Mouse (Mus musculus): ENCODE data around the gene Acadsb. TPM values are rescaled to one million over a fixed set of nuclear protein-coding genes. Genes with fewer than 3 reads are reported as not detected.
"Not testable (repeated sequence)": the region's sequence is repeated elsewhere in the genome, so short reads cannot be mapped to it uniquely, and the experiment has no call there.

Gene Acadsb
- polyA plus RNA-seq, 1 experiment from 2014 or later, result 91.3 TPM

GRCm38 (mm10) chr7:131409321-131409987 lies 947 bp upstream of the Acadsb start:
- Histone ChIP-seq H3K9ac (peak overlapping the region; percentile 90), H3K27ac (no peak overlapping the region), H3K4me2 (replicated peaks) (peak overlapping the region; percentile 61), H3K4me1 (replicated peaks; ENCODE audit: control insufficient read depth, insufficient read depth, low read length) (peaks cover 28% of the 10 kb centered on the region), H3K4me3 (replicated peaks; ENCODE audit: low read length) (peak overlapping the region; percentile 90), H3K36me3 (replicated peaks; ENCODE audit: control insufficient read depth, insufficient read depth) (no peaks in the 10 kb centered on the region; the same call in 1 of the 2 replicates), H3K9me3 (ENCODE audit: control insufficient read depth, low read length) (no peaks in the 10 kb centered on the region), H3K27me3 (ENCODE audit: control insufficient read depth, insufficient read depth, low read length) (no peaks in the 10 kb centered on the region)
- no peak for DNase-seq (ENCODE audit: low spot score)
- 8% methylated on average over 16 of the region's 16 CpGs for WGBS
- ATAC-seq (ENCODE audit: low FRiP score), result 0 out of 2 replicates have a peak, but pooled peaks have one; percentile 15

DNA sequence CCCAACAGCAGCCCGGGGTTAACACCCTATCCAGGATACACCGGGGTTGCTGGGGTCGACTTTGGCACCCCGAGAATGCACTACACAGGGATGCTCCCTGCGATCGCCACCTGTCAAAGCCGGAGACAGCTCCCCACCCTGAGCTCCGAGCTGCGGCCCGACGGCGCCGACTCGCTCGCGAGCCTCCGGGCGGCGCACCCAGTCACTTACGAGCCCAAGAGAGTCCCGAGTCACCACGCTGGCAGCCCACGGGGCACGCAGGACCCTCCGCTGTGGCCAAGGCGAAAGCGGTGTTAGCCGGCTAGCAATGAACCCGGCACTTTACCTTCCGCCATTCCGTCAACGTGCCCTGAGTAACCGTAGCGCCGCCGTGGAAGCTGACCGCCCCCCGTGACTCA lies 414 bp upstream of the Acadsb start:
- Histone ChIP-seq H3K36me3 (replicated peaks; ENCODE audit: control insufficient read depth, insufficient read depth) (no peaks in the 10 kb centered on the region; the same call in 1 of the 2 replicates), H3K4me1 (replicated peaks; ENCODE audit: control insufficient read depth, insufficient read depth, low read length) (peaks cover 28% of the 10 kb centered on the region), H3K9me3 (ENCODE audit: control insufficient read depth, low read length) (no peaks in the 10 kb centered on the region), H3K27ac (peak overlapping the region; percentile 79), H3K27me3 (ENCODE audit: control insufficient read depth, insufficient read depth, low read length) (no peaks in the 10 kb centered on the region), H3K9ac (peak overlapping the region; percentile 90), H3K4me3 (replicated peaks; ENCODE audit: low read length) (peak overlapping the region; percentile 90), H3K4me2 (replicated peaks) (peak overlapping the region; percentile 61)
- DNase-seq (ENCODE audit: low spot score), result no peak
- 0% methylated on average over 37 of the region's 38 CpGs for WGBS
- ATAC-seq (ENCODE audit: low FRiP score), result peak; percentile 78

- Histone ChIP-seq H3K27me3 (ENCODE audit: control insufficient read depth, insufficient read depth, low read length) (no peaks in the 10 kb centered on the region), H3K36me3 (replicated peaks; ENCODE audit: control insufficient read depth, insufficient read depth) (no peaks in the 10 kb centered on the region; the same call in 1 of the 2 replicates), H3K27ac (no peak overlapping the region), H3K4me1 (replicated peaks; ENCODE audit: control insufficient read depth, insufficient read depth, low read length) (peaks cover 28% of the 10 kb centered on the region), H3K4me3 (replicated peaks; ENCODE audit: low read length) (peak overlapping the region; percentile 90), H3K9me3 (ENCODE audit: control insufficient read depth, low read length) (no peaks in the 10 kb centered on the region), H3K9ac (peak overlapping the region; percentile 90), H3K4me2 (replicated peaks) (peak overlapping the region; percentile 61)
- DNase-seq (ENCODE audit: low spot score) (no peak), ATAC-seq (ENCODE audit: low FRiP score) (no peak)
- 60% methylated on average over 10 of the region's 10 CpGs for WGBS
Measured at GRCm38 (mm10) chr7:131411221-131411940, 980 bp downstream of the Acadsb start.

DNA sequence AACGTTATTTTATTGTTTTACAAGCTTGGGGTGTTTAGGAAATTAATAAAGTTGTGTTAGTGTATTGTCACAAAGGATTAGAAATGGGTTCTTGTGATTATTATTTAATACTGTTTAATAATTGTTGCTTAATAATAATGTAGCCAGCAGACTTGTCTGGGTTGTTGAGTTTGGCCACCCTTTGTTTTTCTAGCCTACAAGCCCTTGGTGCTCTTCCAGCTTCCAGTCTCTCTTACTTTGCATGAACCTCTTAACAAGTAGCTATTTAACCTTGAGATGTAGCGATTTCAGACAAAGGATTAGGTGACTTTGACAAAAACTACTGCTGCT lies 1.5 kb downstream of the Acadsb start:
- Histone ChIP-seq H3K4me1 (replicated peaks; ENCODE audit: control insufficient read depth, insufficient read depth, low read length) (peaks cover 28% of the 10 kb centered on the region), H3K36me3 (replicated peaks; ENCODE audit: control insufficient read depth, insufficient read depth) (no peaks in the 10 kb centered on the region; the same call in 1 of the 2 replicates), H3K4me2 (replicated peaks) (peak overlapping the region; percentile 61), H3K4me3 (replicated peaks; ENCODE audit: low read length) (peak overlapping the region; percentile 90; the same call in 1 of the 2 replicates), H3K27ac (no peak overlapping the region), H3K9ac (no peak overlapping the region), H3K27me3 (ENCODE audit: control insufficient read depth, insufficient read depth, low read length) (no peaks in the 10 kb centered on the region), H3K9me3 (ENCODE audit: control insufficient read depth, low read length) (no peaks in the 10 kb centered on the region)
- ATAC-seq (ENCODE audit: low FRiP score) (no peak), DNase-seq (ENCODE audit: low spot score) (no peak)
- 66% methylated on average over 2 of the region's 2 CpGs for WGBS

- not testable (repeated sequence) for H3K4me3 ChIP-seq (replicated peaks; ENCODE audit: low read length); ATAC-seq (ENCODE audit: low FRiP score); H3K27ac ChIP-seq; DNase-seq (ENCODE audit: low spot score); H3K9me3 ChIP-seq (ENCODE audit: control insufficient read depth, low read length); H3K27me3 ChIP-seq (ENCODE audit: control insufficient read depth, insufficient read depth, low read length); H3K4me2 ChIP-seq (replicated peaks); H3K4me1 ChIP-seq (replicated peaks; ENCODE audit: control insufficient read depth, insufficient read depth, low read length); H3K9ac ChIP-seq; H3K36me3 ChIP-seq (replicated peaks; ENCODE audit: control insufficient read depth, insufficient read depth)
Measured at GRCm38 (mm10) chr7:131416742-131417141, 6.3 kb downstream of the Acadsb start.

GRCm38 (mm10) chr7:131417605-131418004 lies 7.2 kb downstream of the Acadsb start:
- H3K36me3 ChIP-seq (replicated peaks; ENCODE audit: control insufficient read depth, insufficient read depth), result no peaks in the 10 kb centered on the region

GRCm38 (mm10) chr7:131424912-131425311 lies 14.5 kb downstream of the Acadsb start:
- H3K9ac ChIP-seq, result no peak overlapping the region
- no peaks in the 10 kb centered on the region for H3K9me3 ChIP-seq (ENCODE audit: control insufficient read depth, low read length)
- H3K4me2 ChIP-seq (replicated peaks), result no peak overlapping the region
- H3K27ac ChIP-seq, result no peak overlapping the region
- peaks cover 46% of the 10 kb centered on the region for H3K36me3 ChIP-seq (replicated peaks; ENCODE audit: control insufficient read depth, insufficient read depth)
- 87% methylated on average over 2 of the region's 2 CpGs for WGBS
- H3K4me3 ChIP-seq (replicated peaks; ENCODE audit: low read length), result no peak overlapping the region
- no peaks in the 10 kb centered on the region for H3K27me3 ChIP-seq (ENCODE audit: control insufficient read depth, insufficient read depth, low read length)
- DNase-seq (ENCODE audit: low spot score), result no peak
- no peak for ATAC-seq (ENCODE audit: low FRiP score)
- H3K4me1 ChIP-seq (replicated peaks; ENCODE audit: control insufficient read depth, insufficient read depth, low read length), result no peaks in the 10 kb centered on the region

More at GRCm38 (mm10) chr7:131417605-131418004, 7.2 kb downstream of the Acadsb start:
- H3K4me1 ChIP-seq (replicated peaks; ENCODE audit: control insufficient read depth, insufficient read depth, low read length), result peaks cover under 1% of the 10 kb centered on the region; the same call in 1 of the 2 replicates
- no peaks in the 10 kb centered on the region for H3K27me3 ChIP-seq (ENCODE audit: control insufficient read depth, insufficient read depth, low read length)
- ATAC-seq (ENCODE audit: low FRiP score) (no peak), DNase-seq (ENCODE audit: low spot score) (no peak)
- no peak overlapping the region for H3K9ac ChIP-seq
- H3K9me3 ChIP-seq (ENCODE audit: control insufficient read depth, low read length), result no peaks in the 10 kb centered on the region
- no peak overlapping the region for H3K4me3 ChIP-seq (replicated peaks; ENCODE audit: low read length)
- no peak overlapping the region for H3K27ac ChIP-seq
- H3K4me2 ChIP-seq (replicated peaks), result no peak overlapping the region

DNA sequence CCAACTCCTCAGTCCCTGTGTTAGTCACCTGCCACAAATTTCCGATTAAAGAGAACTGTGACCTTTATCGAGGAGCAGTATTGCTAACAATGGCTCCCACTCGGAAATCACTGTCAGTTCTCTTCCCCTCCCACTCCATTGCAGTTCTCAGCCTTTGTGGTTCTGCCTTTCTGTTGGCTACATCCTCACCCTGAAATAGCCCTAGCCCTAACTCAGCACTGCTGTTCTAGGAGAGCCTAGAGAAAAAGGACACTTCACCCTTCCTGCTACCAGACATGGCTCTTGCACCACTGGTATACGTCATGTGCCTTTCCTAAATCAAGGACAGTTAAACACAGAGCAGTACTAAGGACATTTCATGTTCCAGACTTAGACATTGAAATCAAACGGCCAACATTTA lies 16.9 kb downstream of the Acadsb start:
- WGBS, result 90% methylated on average over 5 of the region's 5 CpGs
- no peak overlapping the region for H3K27ac ChIP-seq
- no peak overlapping the region for H3K4me3 ChIP-seq (replicated peaks; ENCODE audit: low read length)
- ATAC-seq (ENCODE audit: low FRiP score) (no peak), DNase-seq (ENCODE audit: low spot score) (no peak)
- no peaks in the 10 kb centered on the region for H3K4me1 ChIP-seq (replicated peaks; ENCODE audit: control insufficient read depth, insufficient read depth, low read length)
- no peak overlapping the region for H3K4me2 ChIP-seq (replicated peaks)
- H3K9ac ChIP-seq, result no peak overlapping the region
- H3K36me3 ChIP-seq (replicated peaks; ENCODE audit: control insufficient read depth, insufficient read depth), result peaks cover 64% of the 10 kb centered on the region
- H3K9me3 ChIP-seq (ENCODE audit: control insufficient read depth, low read length), result no peaks in the 10 kb centered on the region
- no peaks in the 10 kb centered on the region for H3K27me3 ChIP-seq (ENCODE audit: control insufficient read depth, insufficient read depth, low read length)

GRCm38 (mm10) chr7:131432244-131432643 lies 21.8 kb downstream of the Acadsb start:
- 22% methylated on average over 1 of the region's 1 CpGs for WGBS
- DNase-seq (ENCODE audit: low spot score) (peak; percentile 74), ATAC-seq (ENCODE audit: low FRiP score) (no peak)
- Histone ChIP-seq H3K36me3 (replicated peaks; ENCODE audit: control insufficient read depth, insufficient read depth) (peaks cover 61% of the 10 kb centered on the region), H3K27ac (no peak overlapping the region), H3K4me3 (replicated peaks; ENCODE audit: low read length) (no peak overlapping the region), H3K27me3 (ENCODE audit: control insufficient read depth, insufficient read depth, low read length) (no peaks in the 10 kb centered on the region), H3K9ac (no peak overlapping the region), H3K9me3 (ENCODE audit: control insufficient read depth, low read length) (no peaks in the 10 kb centered on the region), H3K4me1 (replicated peaks; ENCODE audit: control insufficient read depth, insufficient read depth, low read length) (no peaks in the 10 kb centered on the region), H3K4me2 (replicated peaks) (no peak overlapping the region)

Data from hindbrain, embryonic 14.5 days (tissue).